Comparison of ENCODE assay signal across 28 mouse cellular contexts in the genomic region with DNA sequence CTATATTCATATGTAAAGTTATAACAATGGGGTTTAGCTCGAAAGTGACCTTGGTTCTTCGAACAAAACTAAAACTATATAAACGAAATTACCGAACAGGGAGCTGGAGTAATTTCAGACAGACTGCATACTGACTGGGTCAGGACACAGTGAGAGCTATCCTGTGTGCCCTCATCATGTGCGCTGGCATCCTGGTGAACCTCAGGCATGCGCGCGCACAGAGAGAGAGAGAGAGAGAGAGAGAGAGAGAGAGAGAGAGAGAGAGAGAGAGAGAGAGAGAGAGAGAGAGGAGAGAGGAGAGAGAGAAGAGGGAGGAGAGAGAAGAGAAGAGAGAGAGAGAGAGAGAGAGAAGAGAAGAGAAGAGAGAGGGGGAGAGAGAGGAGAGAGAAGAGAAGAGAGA. TPM values are rescaled to one million over a fixed set of nuclear protein-coding genes. Genes with fewer than 3 reads are reported as not detected.
DNase-seq lines count a peak whose midpoint lies in the region; ATAC-seq lines count a peak whose summit lies in the region.
"Had no signal": no experiment of that assay in that cellular context is flagged by ENCODE, and none has a peak within 500 bp of the region (broad histone marks: within the 10 kb centered on the region; RNA-seq: fewer than 3 reads in every experiment).

No protein-coding gene starts in this region.

- DNase-seq in CD4-positive, CD25-positive, alpha-beta regulatory T cell, adult 2 months (ENCODE audit: low read depth, low spot score), result peak; percentile 22
- peak; percentile 10 to 22 for DNase-seq in thymus, adult 18-20 months
- peak; percentile 65 for DNase-seq in thymus, postnatal 14 days
- no peak for DNase-seq in layer of hippocampus, postnatal 10 days (ENCODE audit: low spot score in 2 of 2)
- DNase-seq in cerebellum, postnatal 4 days (ENCODE audit: low spot score in 2 of 2), result no peak
- DNase-seq: cerebellum, adult 11-12 months had no signal

- H3K9me3 ChIP-seq in neural tube, embryonic 15.5 days (replicated peaks), result no peaks in the 10 kb centered on the region
- H3K9me3 ChIP-seq: embryonic facial prominence, embryonic 15.5 days; forebrain, embryonic 10.5 days; G1E; heart, embryonic 12.5 days; hindbrain, embryonic 10.5 days had no signal

- no peak overlapping the region for H3K4me2 ChIP-seq in neural tube, embryonic 15.5 days
- H3K4me2 ChIP-seq: embryonic facial prominence, embryonic 15.5 days; hindbrain, embryonic 14.5 days had no signal

- no peak overlapping the region for H3K27ac ChIP-seq in neural tube, embryonic 15.5 days (replicated peaks)
- H3K27ac ChIP-seq: embryonic facial prominence, embryonic 15.5 days; forebrain, embryonic 10.5 days; hindbrain, embryonic 10.5 days; hindbrain, embryonic 14.5 days had no signal

- no peaks in the 10 kb centered on the region for H3K27me3 ChIP-seq in neural tube, embryonic 15.5 days (replicated peaks)
- H3K27me3 ChIP-seq: embryonic facial prominence, embryonic 15.5 days; heart, embryonic 12.5 days had no signal

- no peaks in the 10 kb centered on the region for H3K36me3 ChIP-seq in neural tube, embryonic 15.5 days
- H3K36me3 ChIP-seq: embryonic facial prominence, embryonic 15.5 days; forebrain, embryonic 10.5 days; G1E; heart, embryonic 12.5 days; hindbrain, embryonic 10.5 days had no signal

- H3K9ac ChIP-seq in neural tube, embryonic 15.5 days (replicated peaks), result no peak overlapping the region
- H3K9ac ChIP-seq: embryonic facial prominence, embryonic 15.5 days; heart, embryonic 12.5 days; hindbrain, embryonic 14.5 days had no signal

- no peak overlapping the region for H3K4me3 ChIP-seq in neural tube, embryonic 15.5 days (replicated peaks)
- H3K4me3 ChIP-seq: embryonic facial prominence, embryonic 15.5 days; erythroblast, embryonic 14.5 days; forebrain, embryonic 10.5 days; heart, embryonic 12.5 days; hindbrain, embryonic 10.5 days had no signal

- 85% methylated on average over 8 of the region's 8 CpGs for WGBS in neural tube, embryonic 15.5 days

- H3K4me1 ChIP-seq in neural tube, embryonic 15.5 days, result no peaks in the 10 kb centered on the region
- H3K4me1 ChIP-seq: embryonic facial prominence, embryonic 15.5 days; forebrain, embryonic 10.5 days; heart, embryonic 12.5 days; hindbrain, embryonic 10.5 days had no signal

- ATAC-seq in CD4-positive, CD25-positive, alpha-beta regulatory T cell, adult 4 months, result no peak
- no peak for ATAC-seq in neural tube, embryonic 15.5 days (ENCODE audit: low FRiP score)

RNA-seq across cellular contexts. Expression of a gene that starts 3.9 kb away (rescaled TPM):
- polyA plus RNA-seq in CD4-positive, CD25-positive, alpha-beta regulatory T cell, adult 4 months (2017; shearing (Covaris generic)), result not detected
- not detected for total RNA-seq in layer of hippocampus, postnatal 10 days (2021)
- polyA plus RNA-seq in neural tube, embryonic 15.5 days (2015; fragmentation: Nextera tagmentation; extraction: Ambion mirVana), result not detected in 2 replicates
- total RNA-seq: adrenal gland, postnatal 10 days; adrenal gland, postnatal 4 days; common myeloid progenitor, adult 5-6 weeks; gastrocnemius, adult 18-20 months; gastrocnemius, postnatal 14 days; granulocyte monocyte progenitor cell, adult 5-6 weeks; heart, adult 8-10 months; heart, postnatal 25 days had no signal
- polyA plus RNA-seq: brain, embryonic 14.5 days; C2C12; embryonic facial prominence, embryonic 11.5 days; embryonic facial prominence, embryonic 15.5 days; erythroblast, embryonic 14.5 days; forebrain, embryonic 10.5 days; forebrain, embryonic 14.5 days; G1E; heart, embryonic 12.5 days; hindbrain, embryonic 10.5 days; hindbrain, embryonic 14.5 days had no signal

RNA-seq across cellular contexts. Expression of a gene that starts 28.1 kb away (rescaled TPM):
- polyA plus RNA-seq in CD4-positive, CD25-positive, alpha-beta regulatory T cell, adult 4 months (2017; shearing (Covaris generic)), result not detected
- total RNA-seq in layer of hippocampus, postnatal 10 days (2021), result 1 to 10 TPM; 1.1 to 1.2 TPM
- polyA plus RNA-seq in neural tube, embryonic 15.5 days (2015; fragmentation: Nextera tagmentation; extraction: Ambion mirVana), result 0.55 TPM in 1 of 2 replicates, not detected in the other
- total RNA-seq: common myeloid progenitor, adult 5-6 weeks; gastrocnemius, postnatal 14 days; granulocyte monocyte progenitor cell, adult 5-6 weeks; heart, adult 8-10 months; heart, postnatal 25 days had no signal
- polyA plus RNA-seq: C2C12; embryonic facial prominence, embryonic 11.5 days; embryonic facial prominence, embryonic 15.5 days; erythroblast, embryonic 14.5 days; forebrain, embryonic 10.5 days; forebrain, embryonic 14.5 days; G1E; heart, embryonic 12.5 days; heart, embryonic 16.5 days; hindbrain, embryonic 10.5 days; hindbrain, embryonic 14.5 days had no signal

Comparison
In these comparisons a context has a peak if more than half of its experiments do, and no peak if none do; other contexts are left out.
1. DNase-seq: peak in CD4-positive, CD25-positive, alpha-beta regulatory T cell, adult 2 months (single experiment), thymus, adult 18-20 months (2 of 2) and thymus, postnatal 14 days (single experiment); none in layer of hippocampus, postnatal 10 days (0 of 2) and cerebellum, postnatal 4 days (0 of 2).